Mouse (Mus musculus) ES-E14 (cell line): ENCODE data around the gene Efcab9.

Experiments
- CHD2 ChIP-seq: IDR thresholded peaks from 2 replicates; pipeline ENCODE4 v1.6.1; 2014; ENCODE audit warnings: mild to moderate bottlenecking, low read depth, low read length, inconsistent platforms
- HCFC1 ChIP-seq: IDR thresholded peaks from 2 replicates; pipeline ENCODE4 v1.6.1; 2012; ENCODE audit warnings: low read length, inconsistent platforms, borderline replicate concordance; ENCODE audit not compliant: insufficient read depth
- MAFK ChIP-seq: IDR thresholded peaks from 2 replicates; pipeline ENCODE4 v1.6.1; 2014; ENCODE audit warnings: mild to moderate bottlenecking, low read depth, low read length, inconsistent platforms; ENCODE audit not compliant: insufficient read depth
- ZC3H11A ChIP-seq: IDR thresholded peaks from 2 replicates; pipeline ENCODE4 v1.6.1; 2012; ENCODE audit warnings: low read depth, mild to moderate bottlenecking, inconsistent platforms, low read length, borderline replicate concordance
- ZNF384 ChIP-seq: IDR thresholded peaks from 2 replicates; pipeline ENCODE4 v1.6.1; 2012; ENCODE audit warnings: low read depth, low read length, inconsistent platforms

GRCm38 (mm10) chr11:32534453-32535075, 2.7 kb upstream of the Efcab9 start:
- TF ChIP-seq HCFC1, result no peak
- no peak for TF ChIP-seq CHD2
- TF ChIP-seq ZC3H11A, result no peak
- no peak for TF ChIP-seq MAFK
- TF ChIP-seq ZNF384, result no peak
